Mouse (Mus musculus) spleen, adult 2 months (tissue): ENCODE results near the gene 2810006K23Rik.

ENCODE experiments used
- CTCF ChIP-seq: fragments of 200-500 bp; IDR thresholded peaks from 2 replicates; pipeline ENCODE4 v1.5.1; 2011; ENCODE audit warnings: mild to moderate bottlenecking, inconsistent platforms; ENCODE audit not compliant: insufficient read depth, insufficient read length, insufficient replicate concordance; ENCODE audit errors: extremely low read depth
- POLR2A ChIP-seq: fragments of 200-500 bp; IDR thresholded peaks from 2 replicates; pipeline ENCODE4 v1.6.1; 2011; ENCODE audit warnings: low read depth, low read length, inconsistent platforms

DNA sequence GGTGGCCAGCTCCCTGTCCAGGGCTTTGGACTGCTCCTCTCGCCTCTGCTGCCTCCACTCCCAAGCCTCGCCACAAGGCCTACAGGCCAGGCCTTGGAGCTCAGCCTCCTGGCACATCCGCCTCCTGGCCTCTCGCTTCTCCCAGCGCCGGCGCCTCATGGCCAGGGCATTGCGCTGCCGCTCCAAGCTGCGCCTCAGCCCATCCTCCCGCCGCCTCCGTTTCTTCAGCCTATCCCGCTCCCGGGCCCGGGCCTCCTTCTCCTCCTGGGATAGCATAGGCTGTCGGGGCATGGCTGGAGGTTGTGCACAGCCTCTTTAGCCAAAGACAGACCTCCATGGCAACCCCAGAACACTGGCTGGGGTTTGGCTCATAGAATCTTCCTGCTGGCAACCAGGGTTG lies 21.3 kb downstream of the 2810006K23Rik start:
- no peak for TF ChIP-seq POLR2A
- TF ChIP-seq CTCF = no peak
